Mouse (Mus musculus) liver, embryonic 14.5 days (tissue): ENCODE data around the gene Tas1r3.

Experiments used
- CTCF ChIP-seq: IDR thresholded peaks from 2 replicates; pipeline ENCODE4 v1.5.1; 2016; ENCODE audit warnings: antibody characterized with exemption, low read depth, control low read depth
- EP300 ChIP-seq: IDR thresholded peaks from 2 replicates; pipeline ENCODE4 v1.6.1; 2016; ENCODE audit warnings: antibody characterized with exemption, low read depth

- TF ChIP-seq CTCF (no peak), EP300 (no peak)
These were observed 7.1 kb downstream of the Tas1r3 start for GRCm38 (mm10) chr4:155856071-155856470.
